Mouse (Mus musculus) heart, embryonic 16.5 days (tissue): ENCODE results near the gene Cldn9. TPM values are rescaled to one million over a fixed set of nuclear protein-coding genes. Genes with fewer than 3 reads are reported as not detected.
A peak's percentile ranks its signal among the peaks of the same experiment; 100 is the strongest.

Experiments
- ATAC-seq: fragments of 200-750 bp; cut with Nextera tagmentation; replicated peaks from 2 replicates; pipeline ENCODE4 v1.8.0; 2017; ENCODE audit warnings: moderate number of reproducible peaks; ENCODE audit not compliant: insufficient read depth, low FRiP score; ENCODE audit errors: extremely low read depth
- H3K27ac ChIP-seq: fragments of 300-500 bp; sonication (generic); 2 replicates; pipeline ENCODE4 v1.5.1; 2014; ENCODE audit warnings: mild to moderate bottlenecking, low read length, control low read depth, moderate library complexity
- H3K27me3 ChIP-seq: fragments of 300-500 bp; sonication (generic); 2 replicates; pipeline ENCODE4 v1.6.1; 2014; ENCODE audit warnings: low read length, mixed read lengths; ENCODE audit not compliant: control insufficient read depth, insufficient read depth
- H3K36me3 ChIP-seq: fragments of 300-500 bp; sonication (generic); 2 replicates; pipeline ENCODE4 v1.6.1; 2014; ENCODE audit not compliant: control insufficient read depth, insufficient read depth
- H3K4me1 ChIP-seq: fragments of 300-500 bp; sonication (generic); 2 replicates; pipeline ENCODE4 v1.6.1; 2014; ENCODE audit warnings: low read length, mixed read lengths; ENCODE audit not compliant: control insufficient read depth, insufficient read depth
- H3K4me2 ChIP-seq: fragments of 300-500 bp; sonication (generic); 2 replicates; pipeline ENCODE4 v1.6.1; 2014; ENCODE audit warnings: low read depth, mild to moderate bottlenecking, control low read depth, low read length
- H3K4me3 ChIP-seq: fragments of 300-500 bp; sonication (generic); 2 replicates; pipeline ENCODE4 v1.5.1; 2014; ENCODE audit warnings: mild to moderate bottlenecking, control low read depth, low read length
- H3K9ac ChIP-seq: fragments of 300-500 bp; sonication (generic); 2 replicates; pipeline ENCODE4 v1.6.1; 2014; ENCODE audit warnings: low read length, control low read depth
- H3K9me3 ChIP-seq: fragments of 300-500 bp; sonication (generic); replicated peaks from 2 replicates; pipeline ENCODE4 v1.6.1; 2016; ENCODE audit warnings: low read length; ENCODE audit not compliant: control insufficient read depth
- WGBS: fragments of 180-500 bp; shearing (Covaris S2); extraction: QIAGEN DNeasy Blood & Tissue Kit; methylation state at CpG from one replicate; pipeline ENCODE4 v1.1.7; 2014; 5-methylcytosine and 5-hydroxymethylcytosine counted together
- polyA plus RNA-seq: library from polyadenylated mRNA; unstranded; fragments of >200 nt; fragmentation: Nextera tagmentation; extraction: Ambion mirVana; gene quantifications from 2 replicates; pipeline ENCODE4 v1.2.1, GENCODE M21; 2015

Gene Cldn9
- polyA plus RNA-seq: 0.22 and 0.84 TPM in 2 replicates

- no peak within 1 kb of the TSS for H3K27ac ChIP-seq
- 0 out of 2 replicates have a peak, but pooled peaks cover 3% of the 10 kb centered on the region for H3K4me1 ChIP-seq
- no peak within 1 kb of the TSS for H3K4me2 ChIP-seq
- ATAC-seq: no peak
- peaks cover 49% of the 10 kb centered on the region for H3K27me3 ChIP-seq
- H3K9me3 ChIP-seq: no peaks in the 10 kb centered on the region
- 30% methylated on average over 15 of the region's 15 CpGs for WGBS
- H3K36me3 ChIP-seq: no peaks in the 10 kb centered on the region
- no peak within 1 kb of the TSS for H3K9ac ChIP-seq
- H3K4me3 ChIP-seq: no peak within 1 kb of the TSS
Observed at GRCm38 (mm10) chr17:23683856-23684672, at the start of gene Cldn9. Gene Cldn9 (minus strand): TSS chr17:23684026.

DNA sequence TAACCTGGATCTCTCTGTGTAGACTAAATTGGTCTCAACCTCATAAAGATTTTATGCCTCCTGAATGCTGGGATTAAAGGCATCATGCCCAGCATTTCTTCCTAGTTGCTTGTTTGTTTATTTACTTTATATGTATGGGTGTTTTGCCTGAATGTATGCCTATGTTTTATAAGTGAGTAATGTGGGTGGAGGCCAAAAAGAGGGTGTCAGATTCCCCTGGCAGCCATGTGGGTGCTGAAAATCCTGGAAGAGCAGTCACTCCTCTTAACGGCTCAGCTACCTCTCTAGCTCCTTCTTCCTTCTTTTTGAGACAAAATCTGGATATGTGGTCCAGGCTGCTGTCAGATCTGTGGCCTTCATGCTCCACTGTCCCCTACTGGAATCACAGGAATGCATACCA, 46.6 kb upstream of the Cldn9 start:
- ATAC-seq: no peak
- Histone ChIP-seq H3K9ac (no peak overlapping the region), H3K9me3 (no peaks in the 10 kb centered on the region), H3K4me2 (no peak overlapping the region), H3K27me3 (no peaks in the 10 kb centered on the region), H3K27ac (no peak overlapping the region), H3K36me3 (no peaks in the 10 kb centered on the region), H3K4me1 (peaks cover 10% of the 10 kb centered on the region), H3K4me3 (no peak overlapping the region)
- 35% methylated on average over 1 of the region's 1 CpGs for WGBS

DNA sequence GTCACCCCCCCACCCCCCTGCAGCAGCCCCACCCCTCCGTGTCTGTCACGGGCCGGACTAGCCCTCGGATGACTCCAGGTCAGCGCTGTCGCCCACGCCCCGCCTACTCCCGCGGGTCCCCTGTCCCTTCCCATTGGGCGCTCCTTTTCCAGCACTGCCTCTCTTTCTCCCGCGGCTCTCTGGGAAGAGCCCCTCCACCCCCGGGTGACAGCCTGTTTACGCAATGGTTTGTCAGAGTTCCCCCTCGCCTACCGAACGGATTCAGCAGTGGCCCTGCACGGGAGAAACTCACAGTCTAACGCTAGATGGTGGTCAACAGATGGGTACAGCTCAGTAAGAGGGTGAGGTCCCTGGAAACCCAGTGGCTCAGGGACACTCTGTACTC, 42.9 kb upstream of the Cldn9 start:
- no peaks in the 10 kb centered on the region for H3K9me3 ChIP-seq
- ATAC-seq: peak; percentile 88
- peak overlapping the region; percentile 62 for H3K4me2 ChIP-seq
- H3K27ac ChIP-seq: peak overlapping the region; percentile 80
- WGBS: under 1% methylated on average over 20 of the region's 20 CpGs
- H3K4me1 ChIP-seq: peaks cover 10% of the 10 kb centered on the region
- H3K9ac ChIP-seq: peak overlapping the region; percentile 78
- no peaks in the 10 kb centered on the region for H3K27me3 ChIP-seq
- H3K36me3 ChIP-seq: no peaks in the 10 kb centered on the region
- H3K4me3 ChIP-seq: peak overlapping the region; percentile 77

- H3K4me1 ChIP-seq: peaks cover 10% of the 10 kb centered on the region
- H3K9ac ChIP-seq: peak within 1 kb of the TSS; percentile 78
- peak within 1 kb of the TSS; percentile 80 for H3K27ac ChIP-seq
- no peaks in the 10 kb centered on the region for H3K9me3 ChIP-seq
- H3K27me3 ChIP-seq: no peaks in the 10 kb centered on the region
- peak; percentile 97 for ATAC-seq
- peak within 1 kb of the TSS; percentile 62 for H3K4me2 ChIP-seq
- no peaks in the 10 kb centered on the region for H3K36me3 ChIP-seq
- peak within 1 kb of the TSS; percentile 77 for H3K4me3 ChIP-seq
- WGBS: 1% methylated on average over 73 of the region's 73 CpGs
Observed at GRCm38 (mm10) chr17:23725999-23726757, 42.4 kb upstream of the Cldn9 start, which contains the start of gene Pkmyt1. Gene Pkmyt1 (plus strand): TSS chr17:23726336.

GRCm38 (mm10) chr17:23725477-23725876, 41.7 kb upstream of the Cldn9 start:
- no peak for ATAC-seq
- peak overlapping the region; percentile 37 for H3K27ac ChIP-seq
- no peaks in the 10 kb centered on the region for H3K27me3 ChIP-seq
- H3K4me1 ChIP-seq: peaks cover 10% of the 10 kb centered on the region
- no peaks in the 10 kb centered on the region for H3K9me3 ChIP-seq
- peak overlapping the region; percentile 64 for H3K9ac ChIP-seq
- H3K36me3 ChIP-seq: no peaks in the 10 kb centered on the region
- 49% methylated on average over 4 of the region's 4 CpGs for WGBS
- H3K4me3 ChIP-seq: peak overlapping the region; percentile 77
- H3K4me2 ChIP-seq: peak overlapping the region; percentile 62

DNA sequence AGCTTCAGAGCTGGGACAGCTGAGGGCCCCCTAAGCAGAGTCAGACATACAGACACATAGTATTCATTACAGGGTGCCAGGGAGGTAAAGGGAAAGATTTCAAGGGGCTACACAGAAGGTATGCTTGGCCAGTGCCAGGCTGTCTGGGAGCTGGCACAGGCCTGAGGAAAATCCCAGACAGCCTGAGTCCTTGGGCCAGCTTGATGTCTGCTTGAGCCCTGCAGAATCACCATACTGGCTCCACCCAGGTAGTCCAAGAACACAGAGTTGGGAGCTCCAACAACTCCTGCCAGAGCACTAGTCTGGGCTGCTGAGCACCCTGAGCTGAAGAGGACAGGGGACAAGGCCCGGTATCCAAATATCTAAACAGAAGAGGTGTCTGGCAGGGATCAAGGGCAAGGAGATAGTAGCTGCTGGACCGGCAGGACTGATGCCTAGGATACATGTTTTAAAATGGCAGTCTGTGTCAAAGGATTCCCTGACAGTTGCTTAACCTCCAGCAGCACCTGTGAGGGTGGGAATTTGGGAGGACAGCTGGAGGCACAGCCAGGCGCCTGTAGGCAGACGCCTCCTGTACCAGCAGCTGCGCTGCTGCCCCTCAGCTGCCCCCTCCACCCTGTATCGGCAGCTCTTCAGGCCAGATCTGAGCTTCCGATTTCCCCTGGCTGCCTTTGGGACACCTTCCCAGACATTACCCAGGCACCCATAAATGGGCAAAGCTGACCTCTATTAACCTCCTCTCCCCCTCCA, 38.7 kb upstream of the Cldn9 start, which contains the start of gene 1520401A03Rik:
Gene 1520401A03Rik, minus strand, starts transcription at position 408 of the 750 bp plus-strand sequence.
- Histone ChIP-seq H3K27ac (no peak within 1 kb of the TSS), H3K4me2 (no peak within 1 kb of the TSS), H3K36me3 (no peaks in the 10 kb centered on the region), H3K27me3 (0 out of 2 replicates have a peak, but pooled peaks cover 4% of the 10 kb centered on the region), H3K4me3 (no peak within 1 kb of the TSS), H3K4me1 (peaks cover 10% of the 10 kb centered on the region), H3K9me3 (no peaks in the 10 kb centered on the region), H3K9ac (no peak within 1 kb of the TSS)
- 46% methylated on average over 7 of the region's 7 CpGs for WGBS
- ATAC-seq: no peak

- H3K9me3 ChIP-seq: no peaks in the 10 kb centered on the region
- H3K36me3 ChIP-seq: no peaks in the 10 kb centered on the region
- H3K4me2 ChIP-seq: no peak overlapping the region
- WGBS: 81% methylated on average over 2 of the region's 2 CpGs
- no peak overlapping the region for H3K27ac ChIP-seq
- no peak overlapping the region for H3K9ac ChIP-seq
- ATAC-seq: no peak
- 0 out of 2 replicates have a peak, but pooled peaks cover 4% of the 10 kb centered on the region for H3K27me3 ChIP-seq
- peaks cover 5% of the 10 kb centered on the region; the same call in 1 of the 2 replicates for H3K4me1 ChIP-seq
- H3K4me3 ChIP-seq: no peak overlapping the region
Observed at GRCm38 (mm10) chr17:23721886-23722285, 38.1 kb upstream of the Cldn9 start.

DNA sequence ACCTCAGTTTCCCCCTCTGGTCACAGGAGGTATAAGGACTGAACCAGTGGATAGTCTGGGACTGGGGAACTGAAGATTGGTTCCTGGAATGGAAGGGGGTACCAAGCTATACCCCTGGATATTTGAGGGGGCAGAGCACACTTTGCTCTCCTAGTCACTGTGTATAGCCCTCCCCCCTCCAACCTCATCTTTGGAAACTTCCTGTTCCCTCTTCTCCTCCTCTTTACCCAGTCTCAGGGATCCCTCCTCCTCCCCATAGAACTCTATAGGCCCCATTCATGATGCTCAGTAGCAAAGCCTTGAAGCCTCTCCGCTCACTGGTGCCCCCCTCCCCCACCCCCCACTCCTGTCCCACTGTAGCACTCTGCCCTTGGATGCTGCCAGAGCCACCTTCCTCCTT, 35.6 kb upstream of the Cldn9 start:
- 0 out of 2 replicates have a peak, but pooled peaks cover 4% of the 10 kb centered on the region for H3K27me3 ChIP-seq
- no peak overlapping the region for H3K4me3 ChIP-seq
- ATAC-seq: no peak

More for the DNA sequence above, 35.6 kb upstream of the Cldn9 start:
- Histone ChIP-seq H3K27ac (no peak overlapping the region), H3K4me1 (no peaks in the 10 kb centered on the region), H3K9me3 (no peaks in the 10 kb centered on the region), H3K4me2 (no peak overlapping the region), H3K9ac (no peak overlapping the region), H3K36me3 (no peaks in the 10 kb centered on the region)
- WGBS: 47% methylated on average over 1 of the region's 1 CpGs
